In the genomic region with DNA sequence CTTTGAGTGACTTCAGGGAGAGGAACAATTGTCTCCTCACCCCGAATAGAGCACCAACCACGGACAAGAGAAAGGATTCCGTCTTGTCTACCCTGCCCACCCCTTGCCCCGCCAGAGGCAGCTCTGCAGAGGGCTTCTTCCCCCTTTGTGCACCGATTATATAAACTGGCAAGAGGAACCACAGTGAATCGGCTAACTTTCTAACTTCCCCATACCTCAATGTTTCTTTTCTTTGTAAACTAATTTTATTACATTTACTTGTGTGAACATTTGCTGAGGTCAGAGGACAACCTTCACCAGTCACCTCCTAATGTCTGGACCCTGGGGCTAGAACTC, we compare ENCODE assay signal across 7 mouse cellular contexts. TPM values are rescaled to one million over a fixed set of nuclear protein-coding genes. Genes with fewer than 3 reads are reported as not detected.
DNase-seq lines count a peak whose midpoint lies in the region; ATAC-seq and TF ChIP-seq lines count a peak whose summit lies in the region.

Higd1a (minus strand) TSS at position 210 of the 336 bp plus-strand sequence.

- peak within 1 kb of the TSS; percentile 58 for H3K4me3 ChIP-seq in thymus, adult 2 months (ENCODE audit: control insufficient read depth, insufficient read depth, low read length)
- peak within 1 kb of the TSS; percentile 94 for H3K4me3 ChIP-seq in forebrain, embryonic 10.5 days
- peak within 1 kb of the TSS; percentile 63 for H3K4me3 ChIP-seq in limb, embryonic 15.5 days
- H3K4me3 ChIP-seq in stomach, embryonic 16.5 days (replicated peaks; ENCODE audit: low read length), result peak within 1 kb of the TSS; percentile 86

- WGBS in thymus, adult 2 months, result 2% methylated on average over 6 of the region's 6 CpGs
- WGBS in forebrain, embryonic 10.5 days, result 14% methylated on average over 6 of the region's 6 CpGs
- 17% methylated on average over 6 of the region's 6 CpGs for WGBS in limb, embryonic 15.5 days
- 13% methylated on average over 6 of the region's 6 CpGs for WGBS in stomach, embryonic 16.5 days

- H3K4me1 ChIP-seq in thymus, adult 2 months (replicated peaks; ENCODE audit: control insufficient read depth, insufficient read depth, low read length), result peaks cover 3% of the 10 kb centered on the region
- H3K4me1 ChIP-seq in forebrain, embryonic 10.5 days, result peaks cover 30% of the 10 kb centered on the region
- H3K4me1 ChIP-seq in limb, embryonic 15.5 days, result peaks cover 5% of the 10 kb centered on the region; the same call in 1 of the 2 replicates
- H3K4me1 ChIP-seq in stomach, embryonic 16.5 days (ENCODE audit: control insufficient read depth, insufficient read depth, low read length), result peaks cover 15% of the 10 kb centered on the region

- H3K27ac ChIP-seq in thymus, adult 2 months (ENCODE audit: control insufficient read depth, insufficient read depth, low read length), result peak within 1 kb of the TSS; percentile 32
- H3K27ac ChIP-seq in forebrain, embryonic 10.5 days, result peak within 1 kb of the TSS; percentile 97
- peak within 1 kb of the TSS; percentile 98 for H3K27ac ChIP-seq in limb, embryonic 15.5 days
- peak within 1 kb of the TSS; percentile 99 for H3K27ac ChIP-seq in stomach, embryonic 16.5 days (ENCODE audit: low read length)

- no peaks in the 10 kb centered on the region for H3K27me3 ChIP-seq in thymus, adult 2 months (ENCODE audit: control insufficient read depth, insufficient read depth, low read length)
- H3K27me3 ChIP-seq in forebrain, embryonic 10.5 days (ENCODE audit: poor library complexity, severe bottlenecking), result no peaks in the 10 kb centered on the region
- H3K27me3 ChIP-seq in limb, embryonic 15.5 days, result no peaks in the 10 kb centered on the region
- no peaks in the 10 kb centered on the region for H3K27me3 ChIP-seq in stomach, embryonic 16.5 days (ENCODE audit: control insufficient read depth, insufficient read depth, low read length)

- no peak for DNase-seq in thymus, adult 2 months
- DNase-seq in thymus, adult 18-20 months, result no peak
- DNase-seq in forebrain, embryonic 10.5 days (ENCODE audit: extremely low spot score, low spot score), result no peak
- DNase-seq in heart, postnatal 4 days, result no peak
- DNase-seq in cerebellum, postnatal 36 days, result no peak

- no peaks in the 10 kb centered on the region for H3K9me3 ChIP-seq in forebrain, embryonic 10.5 days
- H3K9me3 ChIP-seq in limb, embryonic 15.5 days, result no peaks in the 10 kb centered on the region
- H3K9me3 ChIP-seq in stomach, embryonic 16.5 days (replicated peaks; ENCODE audit: control insufficient read depth, low read length), result no peaks in the 10 kb centered on the region

- H3K36me3 ChIP-seq in thymus, adult 2 months (ENCODE audit: control insufficient read depth, insufficient read depth, low read length), result no peaks in the 10 kb centered on the region
- H3K36me3 ChIP-seq in forebrain, embryonic 10.5 days (replicated peaks), result peaks cover 23% of the 10 kb centered on the region
- H3K36me3 ChIP-seq in limb, embryonic 15.5 days, result no peaks in the 10 kb centered on the region
- peaks cover 6% of the 10 kb centered on the region; the same call in 1 of the 2 replicates for H3K36me3 ChIP-seq in stomach, embryonic 16.5 days (ENCODE audit: control insufficient read depth, insufficient read depth, low read length)

- no peak for TF ChIP-seq POLR2A in thymus, adult 2 months (IDR thresholded peaks at IDR 0.05; ENCODE audit: control insufficient read depth, extremely low read depth, insufficient read depth, low read length, poor library complexity)

- peak within 1 kb of the TSS; percentile 66 for H3K9ac ChIP-seq in limb, embryonic 15.5 days
- H3K9ac ChIP-seq in stomach, embryonic 16.5 days (ENCODE audit: low read length), result peak within 1 kb of the TSS; percentile 89

- no peak for ATAC-seq in limb, embryonic 15.5 days (ENCODE audit: insufficient number of reproducible peaks, low FRiP score, low TSS enrichment, low read depth)
- ATAC-seq in stomach, embryonic 16.5 days (ENCODE audit: insufficient read depth, low FRiP score), result no peak

- peak within 1 kb of the TSS; percentile 71 for H3K4me2 ChIP-seq in limb, embryonic 15.5 days
- peak within 1 kb of the TSS; percentile 64 for H3K4me2 ChIP-seq in stomach, embryonic 16.5 days (ENCODE audit: low read depth, low read length)

- TF ChIP-seq CTCF in thymus, adult 2 months (IDR thresholded peaks at IDR 0.05; ENCODE audit: borderline replicate concordance, control insufficient read depth, extremely low read depth, insufficient read depth, low read length, poor library complexity), result no peak

RNA-seq across cellular contexts. Expression of gene Higd1a, which starts in this region (rescaled TPM):
- 9.1 and 17.6 TPM in 2 replicates for polyA plus RNA-seq in thymus, adult 2 months (2012; rRNA removed)
- polyA plus RNA-seq in forebrain, embryonic 10.5 days (2016; fragmentation: Nextera tagmentation; extraction: Ambion mirVana), result 229 and 238 TPM in 2 replicates
- total RNA-seq in heart, postnatal 4 days (2021), result 100 to 1,000 TPM; 153 to 165 TPM
- polyA plus RNA-seq in limb, embryonic 15.5 days (2015; fragmentation: Nextera tagmentation; extraction: Ambion mirVana), result 333 and 347 TPM in 2 replicates
- 293 and 317 TPM in 2 replicates for polyA plus RNA-seq in stomach, embryonic 16.5 days (2015; fragmentation: Nextera tagmentation; extraction: Ambion mirVana)

Comparison
In these comparisons a context has a peak if more than half of its experiments do, and no peak if none do; other contexts are left out.
1. RNA of gene Higd1a (polyA plus RNA-seq): 333 to 347 TPM in limb, embryonic 15.5 days, 293 to 317 TPM in stomach, embryonic 16.5 days and 229 to 238 TPM in forebrain, embryonic 10.5 days; 9.1 to 17.6 TPM in thymus, adult 2 months; every median in the first group is over 10 times any median in the second.
2. H3K27ac ChIP-seq: peak in every context shown above with its lines; median percentile 99 in stomach, embryonic 16.5 days; 98 in limb, embryonic 15.5 days; 97 in forebrain, embryonic 10.5 days; 32 in thymus, adult 2 months.
3. Peak in every context shown above with its lines, with median percentiles within 50 percentile points of each other: H3K4me3 ChIP-seq.